10 mouse cellular contexts compared by ENCODE assay signal in genomic region chr15:37031334-37032150, GRCm38 (mm10). TPM values are rescaled to one million over a fixed set of nuclear protein-coding genes. Genes with fewer than 3 reads are reported as not detected.
A peak's percentile ranks its signal among the peaks of the same experiment; 100 is the strongest.
DNase-seq lines count a peak whose midpoint lies in the region; ATAC-seq and TF ChIP-seq lines count a peak whose summit lies in the region.
"Had no signal": no experiment of that assay in that cellular context is flagged by ENCODE, and none has a peak within 500 bp of the region (broad histone marks: within the 10 kb centered on the region; RNA-seq: fewer than 3 reads in every experiment).

No protein-coding gene starts in this region.

- 38% methylated on average over 6 of the region's 6 CpGs for WGBS in midbrain, embryonic 13.5 days
- WGBS in midbrain, embryonic 10.5 days: 41% methylated on average over 6 of the region's 6 CpGs
- WGBS in hindbrain, embryonic 12.5 days: 35% methylated on average over 6 of the region's 6 CpGs
- WGBS in small intestine, adult 2 months: 42% methylated on average over 6 of the region's 6 CpGs

- H3K27ac ChIP-seq in midbrain, embryonic 13.5 days: no peak overlapping the region
- H3K27ac ChIP-seq in midbrain, embryonic 10.5 days (replicated peaks): no peak overlapping the region
- peak overlapping the region; percentile 35; the same call in 1 of the 2 replicates for H3K27ac ChIP-seq in hindbrain, embryonic 12.5 days
- peak overlapping the region; percentile 30; the same call in 1 of the 2 replicates for H3K27ac ChIP-seq in small intestine, adult 2 months (ENCODE audit: insufficient read depth, low read depth, low read length)
- H3K27ac ChIP-seq: liver, embryonic 15.5 days had no signal

- intact Hi-C loops in left cerebral cortex, postnatal 36 days (cut with DNase I): no loop called here

- H3K9ac ChIP-seq in midbrain, embryonic 13.5 days (replicated peaks): no peak overlapping the region
- no peak overlapping the region for H3K9ac ChIP-seq in hindbrain, embryonic 12.5 days
- H3K9ac ChIP-seq: liver, embryonic 15.5 days had no signal

- no peaks in the 10 kb centered on the region for H3K27me3 ChIP-seq in midbrain, embryonic 13.5 days
- H3K27me3 ChIP-seq in midbrain, embryonic 10.5 days (ENCODE audit: low read depth, poor library complexity, severe bottlenecking): no peaks in the 10 kb centered on the region
- no peaks in the 10 kb centered on the region for H3K27me3 ChIP-seq in hindbrain, embryonic 12.5 days
- H3K27me3 ChIP-seq in small intestine, adult 2 months (ENCODE audit: control insufficient read depth, insufficient read depth, low read length): no peaks in the 10 kb centered on the region
- H3K27me3 ChIP-seq: liver, embryonic 15.5 days had no signal

- H3K4me1 ChIP-seq in midbrain, embryonic 13.5 days (replicated peaks): no peaks in the 10 kb centered on the region; the same call in 1 of the 2 replicates
- H3K4me1 ChIP-seq in midbrain, embryonic 10.5 days: peaks cover 4% of the 10 kb centered on the region; the same call in 1 of the 2 replicates
- peaks cover 8% of the 10 kb centered on the region for H3K4me1 ChIP-seq in hindbrain, embryonic 12.5 days
- H3K4me1 ChIP-seq in small intestine, adult 2 months (ENCODE audit: control insufficient read depth, insufficient read depth, insufficient read length, low read length): peaks cover 5% of the 10 kb centered on the region; the same call in 1 of the 2 replicates
- H3K4me1 ChIP-seq: liver, embryonic 15.5 days had no signal

- no peak for TF ChIP-seq POLR2A in small intestine, adult 2 months (IDR thresholded peaks at IDR 0.05; ENCODE audit: low read depth, low read length)

- H3K9me3 ChIP-seq in midbrain, embryonic 13.5 days: no peaks in the 10 kb centered on the region
- H3K9me3 ChIP-seq in midbrain, embryonic 10.5 days (replicated peaks): no peaks in the 10 kb centered on the region
- H3K9me3 ChIP-seq in hindbrain, embryonic 12.5 days (replicated peaks): no peaks in the 10 kb centered on the region
- H3K9me3 ChIP-seq: liver, embryonic 15.5 days had no signal

- H3K4me3 ChIP-seq in midbrain, embryonic 13.5 days (replicated peaks): no peak overlapping the region
- H3K4me3 ChIP-seq in midbrain, embryonic 10.5 days: no peak overlapping the region
- no peak overlapping the region for H3K4me3 ChIP-seq in hindbrain, embryonic 12.5 days
- no peak overlapping the region for H3K4me3 ChIP-seq in small intestine, adult 2 months (ENCODE audit: low read depth, low read length)
- H3K4me3 ChIP-seq: liver, embryonic 15.5 days had no signal

- TF ChIP-seq CTCF in small intestine, adult 2 months (IDR thresholded peaks at IDR 0.05; ENCODE audit: extremely low read depth, insufficient read length, insufficient replicate concordance, low read depth, low read length): no peak

- no peak for DNase-seq in midbrain, embryonic 10.5 days (ENCODE audit: low spot score)
- DNase-seq in left cerebral cortex, postnatal 36 days (ENCODE audit: low spot score in 2 of 2): peak; percentile 37 to 46
- DNase-seq in natural killer cell, adult 2 months (ENCODE audit: low spot score in 2 of 2): no peak
- DNase-seq in cerebellum, postnatal 14 days: no peak
- DNase-seq in thymus, postnatal 36 days: no peak
- DNase-seq: adrenal gland, postnatal 25 days had no signal

- H3K4me2 ChIP-seq in midbrain, embryonic 13.5 days (replicated peaks): no peak overlapping the region
- H3K4me2 ChIP-seq in hindbrain, embryonic 12.5 days (replicated peaks): no peak overlapping the region
- H3K4me2 ChIP-seq: liver, embryonic 15.5 days had no signal

- H3K36me3 ChIP-seq in midbrain, embryonic 13.5 days: no peaks in the 10 kb centered on the region
- no peaks in the 10 kb centered on the region for H3K36me3 ChIP-seq in midbrain, embryonic 10.5 days
- no peaks in the 10 kb centered on the region for H3K36me3 ChIP-seq in hindbrain, embryonic 12.5 days
- no peaks in the 10 kb centered on the region for H3K36me3 ChIP-seq in small intestine, adult 2 months (ENCODE audit: control insufficient read depth, insufficient read depth, low read length)
- H3K36me3 ChIP-seq: liver, embryonic 15.5 days had no signal

- ATAC-seq in midbrain, embryonic 13.5 days: 0 out of 2 replicates have a peak, but pooled peaks have one; percentile 27
- ATAC-seq in hindbrain, embryonic 12.5 days (ENCODE audit: low FRiP score): peak; percentile 50

RNA-seq across cellular contexts. Expression of gene Zfp706, which starts 24.0 kb away (rescaled TPM):
- polyA plus RNA-seq in midbrain, embryonic 13.5 days (2015; fragmentation: Nextera tagmentation; extraction: Ambion mirVana): 437 and 479 TPM in 2 replicates
- 479 and 502 TPM in 2 replicates for polyA plus RNA-seq in midbrain, embryonic 10.5 days (2016; fragmentation: Nextera tagmentation; extraction: Ambion mirVana)
- polyA plus RNA-seq in hindbrain, embryonic 12.5 days (2016; fragmentation: Nextera tagmentation; extraction: Ambion mirVana): 417 and 440 TPM in 2 replicates
- total RNA-seq in left cerebral cortex, postnatal 36 days (2021): 100 to 1,000 TPM; 222 TPM
- polyA plus RNA-seq in small intestine, adult 2 months (2012; rRNA removed): 28.1 and 34.7 TPM in 2 replicates

Comparison
In these comparisons a context has a peak if more than half of its experiments do, and no peak if none do; other contexts are left out.
1. H3K27ac ChIP-seq: peak in hindbrain, embryonic 12.5 days (single experiment) and small intestine, adult 2 months (single experiment); none in midbrain, embryonic 13.5 days (single experiment) and midbrain, embryonic 10.5 days (single experiment).
2. DNase-seq: peak in left cerebral cortex, postnatal 36 days (2 of 2); none in midbrain, embryonic 10.5 days (single experiment), natural killer cell, adult 2 months (0 of 2), cerebellum, postnatal 14 days (0 of 2) and thymus, postnatal 36 days (0 of 2).
3. RNA of gene Zfp706, which starts 24.0 kb away (polyA plus RNA-seq): 479 to 502 TPM in midbrain, embryonic 10.5 days, 417 to 440 TPM in hindbrain, embryonic 12.5 days and 437 to 479 TPM in midbrain, embryonic 13.5 days; 28.1 to 34.7 TPM in small intestine, adult 2 months; every median in the first group is over 10 times any median in the second.